Mouse (Mus musculus) ES-E14 (cell line): Measurements from ENCODE around the gene Rcan3.

Source experiments
- CHD2 ChIP-seq: IDR thresholded peaks from 2 replicates; pipeline ENCODE4 v1.6.1; 2014; ENCODE audit warnings: mild to moderate bottlenecking, low read depth, low read length, inconsistent platforms
- HCFC1 ChIP-seq: IDR thresholded peaks from 2 replicates; pipeline ENCODE4 v1.6.1; 2012; ENCODE audit warnings: low read length, inconsistent platforms, borderline replicate concordance; ENCODE audit not compliant: insufficient read depth
- MAFK ChIP-seq: IDR thresholded peaks from 2 replicates; pipeline ENCODE4 v1.6.1; 2014; ENCODE audit warnings: mild to moderate bottlenecking, low read depth, low read length, inconsistent platforms; ENCODE audit not compliant: insufficient read depth
- ZC3H11A ChIP-seq: IDR thresholded peaks from 2 replicates; pipeline ENCODE4 v1.6.1; 2012; ENCODE audit warnings: low read depth, mild to moderate bottlenecking, inconsistent platforms, low read length, borderline replicate concordance
- ZNF384 ChIP-seq: IDR thresholded peaks from 2 replicates; pipeline ENCODE4 v1.6.1; 2012; ENCODE audit warnings: low read depth, low read length, inconsistent platforms

- TF ChIP-seq CHD2 (no peak), HCFC1 (no peak), ZNF384 (no peak), MAFK (no peak), ZC3H11A (no peak)
Measured at GRCm38 (mm10) chr4:135406180-135406579, 27.5 kb downstream of the Rcan3 start.
